Mouse (Mus musculus) liver, adult 2 months (tissue): ENCODE measurements at regions not wholly inside any gene's neighbourhood (a gene's known extent, or its start where the extent isn't known, plus 50 kb on each side); places are given as distances from the start of the nearest gene placed in this dataset.

Experiments
- CTCF ChIP-seq: fragments of 200-500 bp; IDR thresholded peaks from 2 replicates; pipeline ENCODE4 v1.5.1; 2011; ENCODE audit warnings: low read depth, low read length, control low read depth
- POLR2A ChIP-seq: fragments of 200-500 bp; IDR thresholded peaks from 2 replicates; pipeline ENCODE4 v1.6.1; 2011; ENCODE audit warnings: low read length, control low read depth; ENCODE audit not compliant: insufficient read depth; ENCODE audit errors: extremely low read depth

DNA sequence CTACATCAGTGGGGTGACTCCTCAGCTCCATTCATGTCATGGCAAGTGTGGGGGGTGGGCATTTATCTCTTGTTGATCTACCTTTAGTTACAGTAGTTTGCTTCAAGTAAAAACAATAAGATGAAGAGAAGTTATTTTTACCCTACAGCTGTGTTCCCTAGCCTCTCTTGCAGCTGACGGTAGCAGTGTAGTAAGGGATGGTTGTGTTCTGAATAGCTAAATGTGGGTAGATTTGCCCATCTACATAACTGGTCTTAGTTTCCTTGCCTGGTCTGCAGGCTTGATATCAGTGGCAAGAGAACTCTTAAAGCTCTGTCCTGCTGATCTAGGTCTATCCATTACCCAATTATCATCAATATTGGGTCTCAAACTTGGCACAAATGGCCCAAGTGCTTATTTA lies 152.7 kb upstream of the Cpeb2 start:
- TF ChIP-seq POLR2A: no peak
- no peak for TF ChIP-seq CTCF
